Mouse (Mus musculus): ENCODE results near the gene Pfkfb4. TPM values are rescaled to one million over a fixed set of nuclear protein-coding genes. Genes with fewer than 3 reads are reported as not detected.

Pfkfb4 gene
- 23.2 and 27.9 TPM in 2 replicates for polyA plus RNA-seq (2014; fragmentation: Nextera tagmentation; extraction: Ambion mirVana)

GRCm38 (mm10) chr9:108991428-108992084 is at the start of gene Pfkfb4:
Gene Pfkfb4, plus strand, starts transcription at chr9:108991778.
- Histone ChIP-seq H3K4me1 (ENCODE audit: control insufficient read depth, insufficient read depth, low read length) (peaks cover 4% of the 10 kb centered on the region; the same call in 1 of the 2 replicates), H3K27me3 (ENCODE audit: control insufficient read depth, insufficient read depth, low read length) (no peaks in the 10 kb centered on the region), H3K4me2 (ENCODE audit: low read depth, low read length) (peak within 1 kb of the TSS; percentile 75), H3K4me3 (ENCODE audit: low read depth, low read length) (peak within 1 kb of the TSS; percentile 55), H3K9me3 (ENCODE audit: control insufficient read depth, low read length) (no peaks in the 10 kb centered on the region), H3K9ac (replicated peaks; ENCODE audit: low read depth, low read length) (peak within 1 kb of the TSS; percentile 70), H3K27ac (ENCODE audit: low read depth, low read length) (peak within 1 kb of the TSS; percentile 74), H3K36me3 (ENCODE audit: control insufficient read depth, insufficient read depth, low read length) (no peaks in the 10 kb centered on the region)
- peak; percentile 94 for ATAC-seq (ENCODE audit: low read depth)
- 2% methylated on average over 31 of the region's 31 CpGs for WGBS

GRCm38 (mm10) chr9:108945111-108945510 is 46.5 kb upstream of the Pfkfb4 start:
- H3K4me2 ChIP-seq (ENCODE audit: low read depth, low read length) = no peak overlapping the region
- peaks cover 69% of the 10 kb centered on the region for H3K36me3 ChIP-seq (ENCODE audit: control insufficient read depth, insufficient read depth, low read length)
- ATAC-seq (ENCODE audit: low read depth) = no peak
- H3K9ac ChIP-seq (replicated peaks; ENCODE audit: low read depth, low read length) = no peak overlapping the region
- H3K27me3 ChIP-seq (ENCODE audit: control insufficient read depth, insufficient read depth, low read length) = no peaks in the 10 kb centered on the region
- no peak overlapping the region for H3K4me3 ChIP-seq (ENCODE audit: low read depth, low read length)
- 82% methylated on average over 9 of the region's 9 CpGs for WGBS
- H3K9me3 ChIP-seq (ENCODE audit: control insufficient read depth, low read length) = no peaks in the 10 kb centered on the region
- no peaks in the 10 kb centered on the region for H3K4me1 ChIP-seq (ENCODE audit: control insufficient read depth, insufficient read depth, low read length)
- H3K27ac ChIP-seq (ENCODE audit: low read depth, low read length) = no peak overlapping the region

- no peaks in the 10 kb centered on the region for H3K9me3 ChIP-seq (ENCODE audit: control insufficient read depth, low read length)
- no peak overlapping the region for H3K4me3 ChIP-seq (ENCODE audit: low read depth, low read length)
- H3K4me2 ChIP-seq (ENCODE audit: low read depth, low read length) = no peak overlapping the region
- H3K27me3 ChIP-seq (ENCODE audit: control insufficient read depth, insufficient read depth, low read length) = no peaks in the 10 kb centered on the region
- no peaks in the 10 kb centered on the region for H3K4me1 ChIP-seq (ENCODE audit: control insufficient read depth, insufficient read depth, low read length)
- peaks cover 71% of the 10 kb centered on the region for H3K36me3 ChIP-seq (ENCODE audit: control insufficient read depth, insufficient read depth, low read length)
- no peak for ATAC-seq (ENCODE audit: low read depth)
- no peak overlapping the region for H3K9ac ChIP-seq (replicated peaks; ENCODE audit: low read depth, low read length)
- H3K27ac ChIP-seq (ENCODE audit: low read depth, low read length) = no peak overlapping the region
- 90% methylated on average over 5 of the region's 5 CpGs for WGBS
Observed at GRCm38 (mm10) chr9:108945608-108946007, 46.0 kb upstream of the Pfkfb4 start.

DNA sequence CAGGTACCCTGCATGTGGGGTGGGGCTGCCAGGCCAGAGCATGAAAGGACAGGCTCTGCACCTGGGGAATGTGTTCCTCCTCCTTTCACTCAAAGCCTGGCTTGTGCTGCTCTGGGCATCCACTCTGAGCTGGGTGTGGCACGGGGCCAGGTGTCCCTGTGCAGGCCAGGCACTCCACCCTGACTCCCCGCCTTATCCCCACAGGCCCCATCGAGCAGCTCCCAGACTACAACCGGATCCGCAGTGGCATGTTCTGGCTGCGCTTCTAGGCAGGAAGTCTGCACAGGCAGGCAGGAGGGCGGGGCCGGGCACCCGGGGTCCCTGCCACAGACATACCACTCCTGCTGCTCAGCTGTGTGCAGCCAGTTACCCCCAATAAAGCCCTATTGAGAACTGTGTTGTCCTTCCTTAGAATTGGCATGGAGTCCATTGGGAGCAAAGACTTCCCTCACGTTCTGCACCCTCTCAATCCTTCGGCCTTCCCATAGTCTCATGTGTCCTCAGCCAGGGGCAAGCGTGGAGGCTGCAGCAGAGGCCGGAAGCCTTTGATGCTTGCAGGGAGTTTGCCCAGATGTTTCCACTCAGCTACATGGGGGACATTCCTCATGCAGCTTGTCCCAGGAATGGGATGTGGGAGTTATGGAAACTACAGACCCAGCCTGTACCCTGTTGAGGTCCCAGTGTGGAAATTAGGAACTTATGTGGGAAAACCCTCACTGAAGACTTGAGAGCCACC is 42.2 kb upstream of the Pfkfb4 start:
- Histone ChIP-seq H3K4me3 (ENCODE audit: low read depth, low read length) (no peak overlapping the region), H3K27me3 (ENCODE audit: control insufficient read depth, insufficient read depth, low read length) (peaks cover 3% of the 10 kb centered on the region; the same call in 1 of the 2 replicates), H3K36me3 (ENCODE audit: control insufficient read depth, insufficient read depth, low read length) (peaks cover 54% of the 10 kb centered on the region), H3K9ac (replicated peaks; ENCODE audit: low read depth, low read length) (no peak overlapping the region), H3K4me1 (ENCODE audit: control insufficient read depth, insufficient read depth, low read length) (no peaks in the 10 kb centered on the region), H3K27ac (ENCODE audit: low read depth, low read length) (no peak overlapping the region), H3K4me2 (ENCODE audit: low read depth, low read length) (no peak overlapping the region), H3K9me3 (ENCODE audit: control insufficient read depth, low read length) (no peaks in the 10 kb centered on the region)
- WGBS = 89% methylated on average over 13 of the region's 13 CpGs
- ATAC-seq (ENCODE audit: low read depth) = no peak

DNA sequence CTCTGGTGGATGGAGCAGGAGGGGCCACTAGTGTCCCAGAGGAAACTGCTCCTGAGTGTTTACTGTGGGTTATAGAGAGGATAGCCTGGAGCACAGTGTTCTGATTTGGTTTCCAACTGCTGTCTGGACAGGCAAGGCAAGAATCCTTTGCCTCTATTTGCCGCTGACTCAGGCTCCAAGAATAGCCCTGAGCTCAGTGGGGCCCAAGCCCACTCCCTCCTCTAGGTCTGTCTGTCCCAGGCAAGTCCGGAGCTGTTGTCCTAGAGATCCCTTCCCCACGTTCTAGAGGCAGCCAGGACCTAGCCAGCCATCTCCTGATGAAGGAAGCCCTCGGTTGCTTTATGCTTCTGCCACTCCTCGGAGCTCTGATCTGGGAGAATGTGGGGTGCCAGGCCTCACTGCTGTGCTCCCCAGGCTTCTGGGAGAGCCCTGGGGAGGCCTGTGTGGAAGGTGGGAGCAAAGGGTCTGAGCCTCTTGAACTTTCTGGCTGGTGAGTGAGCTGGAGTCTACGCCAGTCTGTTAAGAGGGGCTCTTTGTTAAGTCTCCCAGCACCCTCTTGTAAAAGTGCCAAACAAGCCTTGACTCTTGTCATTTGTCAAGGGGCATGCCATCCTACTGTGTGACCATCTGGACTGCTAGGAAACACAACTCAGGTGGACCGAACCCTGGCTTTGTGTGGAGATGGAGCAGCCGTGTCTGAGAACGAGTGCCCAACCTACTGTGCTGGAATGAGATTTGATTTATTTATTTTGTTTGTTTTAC is 41.4 kb upstream of the Pfkfb4 start:
- H3K4me2 ChIP-seq (ENCODE audit: low read depth, low read length) = no peak overlapping the region
- peaks cover 3% of the 10 kb centered on the region; the same call in 1 of the 2 replicates for H3K27me3 ChIP-seq (ENCODE audit: control insufficient read depth, insufficient read depth, low read length)
- no peak overlapping the region for H3K9ac ChIP-seq (replicated peaks; ENCODE audit: low read depth, low read length)
- no peaks in the 10 kb centered on the region for H3K4me1 ChIP-seq (ENCODE audit: control insufficient read depth, insufficient read depth, low read length)
- WGBS = 85% methylated on average over 9 of the region's 9 CpGs
- H3K36me3 ChIP-seq (ENCODE audit: control insufficient read depth, insufficient read depth, low read length) = peaks cover 48% of the 10 kb centered on the region
- H3K4me3 ChIP-seq (ENCODE audit: low read depth, low read length) = no peak overlapping the region
- H3K9me3 ChIP-seq (ENCODE audit: control insufficient read depth, low read length) = no peaks in the 10 kb centered on the region
- no peak overlapping the region for H3K27ac ChIP-seq (ENCODE audit: low read depth, low read length)
- ATAC-seq (ENCODE audit: low read depth) = no peak

DNA sequence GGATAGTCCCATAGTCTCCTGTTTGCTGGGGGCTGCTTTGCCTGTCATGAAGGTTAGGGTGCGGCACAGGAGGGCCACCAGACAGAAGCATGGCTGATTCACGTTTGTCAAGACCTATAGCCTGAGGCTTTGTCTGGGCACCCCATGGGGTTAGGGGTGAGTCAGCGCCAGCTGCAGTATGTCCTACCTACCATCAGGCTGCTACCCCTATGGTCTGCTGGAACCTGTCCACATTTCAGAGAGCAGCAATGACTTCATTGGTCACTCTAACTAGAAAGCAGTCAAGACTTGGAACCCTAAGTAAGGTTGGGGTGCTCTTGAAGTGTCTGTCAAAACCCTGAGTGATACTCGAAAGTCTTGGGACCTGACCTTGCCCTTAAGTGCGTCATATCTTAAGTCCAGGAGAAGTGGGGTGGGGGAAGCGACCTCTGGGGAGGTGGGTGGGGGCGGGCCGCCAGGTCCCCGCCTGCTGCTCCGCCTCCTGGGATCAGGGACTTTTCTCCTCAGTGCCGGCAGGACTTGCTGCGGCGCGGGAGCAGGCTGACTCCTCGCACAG is 38.4 kb upstream of the Pfkfb4 start, which contains the start of gene Col7a1:
TSS of gene Col7a1 (plus strand) at position 506 of the 556 bp plus-strand sequence.
- peaks cover 3% of the 10 kb centered on the region; the same call in 1 of the 2 replicates for H3K27me3 ChIP-seq (ENCODE audit: control insufficient read depth, insufficient read depth, low read length)
- no peak within 1 kb of the TSS for H3K9ac ChIP-seq (replicated peaks; ENCODE audit: low read depth, low read length)
- 12% methylated on average over 15 of the region's 15 CpGs for WGBS
- peaks cover 23% of the 10 kb centered on the region for H3K36me3 ChIP-seq (ENCODE audit: control insufficient read depth, insufficient read depth, low read length)
- no peak for ATAC-seq (ENCODE audit: low read depth)
- H3K4me3 ChIP-seq (ENCODE audit: low read depth, low read length) = no peak within 1 kb of the TSS
- H3K4me1 ChIP-seq (ENCODE audit: control insufficient read depth, insufficient read depth, low read length) = no peaks in the 10 kb centered on the region
- no peak within 1 kb of the TSS for H3K27ac ChIP-seq (ENCODE audit: low read depth, low read length)
- no peaks in the 10 kb centered on the region for H3K9me3 ChIP-seq (ENCODE audit: control insufficient read depth, low read length)
- no peak within 1 kb of the TSS for H3K4me2 ChIP-seq (ENCODE audit: low read depth, low read length)

- peaks cover 2% of the 10 kb centered on the region for H3K36me3 ChIP-seq (ENCODE audit: control insufficient read depth, insufficient read depth, low read length)
- ATAC-seq (ENCODE audit: low read depth) = no peak
- H3K27me3 ChIP-seq (ENCODE audit: control insufficient read depth, insufficient read depth, low read length) = peaks cover 3% of the 10 kb centered on the region; the same call in 1 of the 2 replicates
- no peak overlapping the region for H3K9ac ChIP-seq (replicated peaks; ENCODE audit: low read depth, low read length)
- H3K4me2 ChIP-seq (ENCODE audit: low read depth, low read length) = no peak overlapping the region
- H3K9me3 ChIP-seq (ENCODE audit: control insufficient read depth, low read length) = no peaks in the 10 kb centered on the region
- H3K4me3 ChIP-seq (ENCODE audit: low read depth, low read length) = no peak overlapping the region
- 92% methylated on average over 11 of the region's 11 CpGs for WGBS
- H3K4me1 ChIP-seq (ENCODE audit: control insufficient read depth, insufficient read depth, low read length) = no peaks in the 10 kb centered on the region
- no peak overlapping the region for H3K27ac ChIP-seq (ENCODE audit: low read depth, low read length)
Observed at GRCm38 (mm10) chr9:108955241-108955640, 36.3 kb upstream of the Pfkfb4 start.

- Histone ChIP-seq H3K4me2 (ENCODE audit: low read depth, low read length) (no peak overlapping the region), H3K27ac (ENCODE audit: low read depth, low read length) (no peak overlapping the region), H3K36me3 (ENCODE audit: control insufficient read depth, insufficient read depth, low read length) (no peaks in the 10 kb centered on the region), H3K4me3 (ENCODE audit: low read depth, low read length) (no peak overlapping the region), H3K4me1 (ENCODE audit: control insufficient read depth, insufficient read depth, low read length) (no peaks in the 10 kb centered on the region), H3K9ac (replicated peaks; ENCODE audit: low read depth, low read length) (no peak overlapping the region), H3K9me3 (ENCODE audit: control insufficient read depth, low read length) (no peaks in the 10 kb centered on the region), H3K27me3 (ENCODE audit: control insufficient read depth, insufficient read depth, low read length) (peaks cover 3% of the 10 kb centered on the region; the same call in 1 of the 2 replicates)
- ATAC-seq (ENCODE audit: low read depth) = no peak
- WGBS = 91% methylated on average over 11 of the region's 11 CpGs
Observed at GRCm38 (mm10) chr9:108955846-108956245, 35.7 kb upstream of the Pfkfb4 start.

Data from neural tube, embryonic 14.5 days (tissue).